Mouse (Mus musculus) common myeloid progenitor, adult 5-6 weeks (primary cell): ENCODE measurements around the gene Cpa1. TPM values are rescaled to one million over a fixed set of nuclear protein-coding genes. Genes with fewer than 3 reads are reported as not detected.
A peak's percentile ranks its signal among the peaks of the same experiment; 100 is the strongest.

ENCODE experiments used
- ATAC-seq: replicated peaks from 2 replicates; pipeline ENCODE4 v1.8.0; 2016; ENCODE audit warnings: low read depth, mild to moderate bottlenecking, moderate TSS enrichment, inconsistent platforms; ENCODE audit not compliant: poor library complexity, severe bottlenecking
- total RNA-seq: library from RNA; stranded (forward); fragments of 200-1000, 187-1606 nt; gene quantifications from 2 replicates; pipeline ENCODE4 v1.2.3, GENCODE M21; 2017

The Cpa1 gene
- total RNA-seq, 1 experiment from 2014 or later = not detected

DNA sequence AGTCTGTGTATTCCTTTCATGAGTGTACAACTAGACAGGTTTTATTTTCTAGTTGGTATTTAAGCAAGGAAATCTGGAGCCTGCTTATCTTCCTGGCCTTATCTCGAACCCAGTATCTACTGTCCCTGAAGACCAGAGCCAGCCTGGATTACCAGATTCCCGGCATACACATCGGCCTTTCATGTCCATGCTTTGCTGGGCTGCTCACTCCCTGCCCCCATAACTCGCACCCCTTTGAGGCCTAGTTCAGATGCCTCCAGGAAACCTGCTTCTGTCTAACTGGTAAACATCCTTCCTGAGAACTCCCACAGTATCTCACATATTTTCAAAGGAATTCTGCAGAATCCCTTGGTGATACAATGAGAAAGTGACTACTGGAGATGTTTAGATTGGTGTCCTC is 26.3 kb downstream of the Cpa1 start:
- ATAC-seq = no peak

- no peak for ATAC-seq
These were observed 27.0 kb downstream of the Cpa1 start for GRCm38 (mm10) chr6:30666043-30666442.

GRCm38 (mm10) chr6:30667585-30667984 is 28.6 kb downstream of the Cpa1 start:
- no peak for ATAC-seq

DNA sequence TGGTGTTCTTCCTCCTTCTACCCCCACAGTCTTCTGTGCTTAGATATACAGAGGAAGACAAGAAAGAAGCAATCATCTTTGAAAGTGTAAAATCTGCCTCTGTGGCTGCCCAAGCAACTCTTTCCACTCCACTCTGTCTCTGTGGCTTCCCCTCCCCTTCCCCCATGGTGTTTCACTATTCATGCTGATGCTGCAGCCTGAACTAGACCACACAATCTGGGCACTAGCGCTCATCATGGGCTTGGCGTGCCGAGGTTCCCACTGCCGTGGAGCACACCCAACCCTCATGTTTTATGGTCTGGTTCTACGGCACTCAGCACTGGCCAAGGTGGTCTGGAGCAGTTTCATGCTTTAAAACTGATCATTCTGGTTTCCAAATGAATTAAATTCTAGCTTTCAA is 32.7 kb downstream of the Cpa1 start:
- ATAC-seq = peak; percentile 78

DNA sequence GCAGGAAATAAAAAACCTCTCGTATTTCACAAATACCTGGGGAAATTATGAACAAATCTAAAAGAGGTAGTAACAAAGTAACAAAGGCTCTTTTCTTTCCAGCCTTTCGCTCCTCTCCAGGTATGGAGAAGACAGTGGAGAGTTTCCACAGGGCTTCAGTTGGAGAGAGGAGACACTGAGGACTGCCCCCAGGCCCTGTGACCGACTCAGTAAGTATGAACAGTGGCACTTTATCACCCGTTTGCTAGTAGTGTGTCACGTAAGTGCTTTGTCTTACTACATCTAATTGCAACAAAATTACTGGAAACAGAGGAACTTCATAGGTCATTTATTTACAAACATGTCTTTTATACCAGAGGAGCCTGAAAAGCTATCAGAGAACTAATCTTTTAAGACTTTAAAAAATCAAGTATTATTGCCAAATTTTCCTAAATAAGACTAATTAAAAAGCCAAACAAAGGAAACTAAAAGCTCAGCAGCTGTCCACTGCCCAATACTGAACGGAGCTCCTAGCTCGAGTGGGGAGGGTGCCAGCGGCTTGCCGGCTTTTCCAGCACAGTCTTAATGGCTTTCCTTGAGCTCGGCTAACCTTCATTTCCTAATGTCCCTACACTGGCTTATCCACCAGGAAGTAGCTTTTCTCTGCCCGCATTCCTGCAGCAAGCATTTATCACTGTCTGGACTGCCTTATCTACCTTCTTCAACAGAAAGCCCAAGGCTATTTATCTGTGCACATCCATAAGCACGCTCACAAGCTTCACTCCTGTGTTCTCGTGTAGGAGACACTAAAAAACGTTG is 34.9 kb downstream of the Cpa1 start:
- ATAC-seq = no peak

GRCm38 (mm10) chr6:30674714-30675280 is 35.8 kb downstream of the Cpa1 start:
- no peak for ATAC-seq

DNA sequence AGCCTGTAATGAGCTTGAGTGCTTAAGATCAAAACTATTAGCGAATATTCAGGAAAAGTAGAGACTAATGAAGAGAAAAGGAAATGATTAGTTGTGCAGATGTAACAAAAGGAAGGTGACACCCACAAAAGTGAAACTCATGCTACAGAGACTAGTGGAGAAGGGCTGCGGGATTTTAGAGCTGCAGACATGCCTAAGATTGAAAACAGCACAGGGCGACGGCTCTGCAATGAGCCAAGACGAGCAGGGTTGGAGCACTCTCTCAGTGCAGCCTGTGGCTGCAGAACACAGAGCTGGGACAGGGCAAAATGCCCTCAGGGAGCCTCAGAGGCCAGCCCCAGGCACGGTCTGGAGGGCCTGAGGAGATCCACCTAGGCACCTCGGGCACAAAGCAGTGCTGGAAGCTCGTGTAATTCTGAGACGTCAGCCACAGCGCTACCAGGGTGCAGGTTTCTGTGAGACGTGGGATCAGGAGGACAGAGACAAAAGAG is 36.3 kb downstream of the Cpa1 start:
- 0 out of 2 replicates have a peak, but pooled peaks have one; percentile 8 for ATAC-seq

GRCm38 (mm10) chr6:30676506-30676905 is 37.5 kb downstream of the Cpa1 start:
- no peak for ATAC-seq

GRCm38 (mm10) chr6:30677591-30677990 is 38.6 kb downstream of the Cpa1 start:
- ATAC-seq = no peak

GRCm38 (mm10) chr6:30678482-30678881 is 39.5 kb downstream of the Cpa1 start:
- no peak for ATAC-seq

- no peak for ATAC-seq
These were observed 40.5 kb downstream of the Cpa1 start for GRCm38 (mm10) chr6:30679567-30679966.

- ATAC-seq = no peak
These were observed 41.4 kb downstream of the Cpa1 start for GRCm38 (mm10) chr6:30680442-30680841.

DNA sequence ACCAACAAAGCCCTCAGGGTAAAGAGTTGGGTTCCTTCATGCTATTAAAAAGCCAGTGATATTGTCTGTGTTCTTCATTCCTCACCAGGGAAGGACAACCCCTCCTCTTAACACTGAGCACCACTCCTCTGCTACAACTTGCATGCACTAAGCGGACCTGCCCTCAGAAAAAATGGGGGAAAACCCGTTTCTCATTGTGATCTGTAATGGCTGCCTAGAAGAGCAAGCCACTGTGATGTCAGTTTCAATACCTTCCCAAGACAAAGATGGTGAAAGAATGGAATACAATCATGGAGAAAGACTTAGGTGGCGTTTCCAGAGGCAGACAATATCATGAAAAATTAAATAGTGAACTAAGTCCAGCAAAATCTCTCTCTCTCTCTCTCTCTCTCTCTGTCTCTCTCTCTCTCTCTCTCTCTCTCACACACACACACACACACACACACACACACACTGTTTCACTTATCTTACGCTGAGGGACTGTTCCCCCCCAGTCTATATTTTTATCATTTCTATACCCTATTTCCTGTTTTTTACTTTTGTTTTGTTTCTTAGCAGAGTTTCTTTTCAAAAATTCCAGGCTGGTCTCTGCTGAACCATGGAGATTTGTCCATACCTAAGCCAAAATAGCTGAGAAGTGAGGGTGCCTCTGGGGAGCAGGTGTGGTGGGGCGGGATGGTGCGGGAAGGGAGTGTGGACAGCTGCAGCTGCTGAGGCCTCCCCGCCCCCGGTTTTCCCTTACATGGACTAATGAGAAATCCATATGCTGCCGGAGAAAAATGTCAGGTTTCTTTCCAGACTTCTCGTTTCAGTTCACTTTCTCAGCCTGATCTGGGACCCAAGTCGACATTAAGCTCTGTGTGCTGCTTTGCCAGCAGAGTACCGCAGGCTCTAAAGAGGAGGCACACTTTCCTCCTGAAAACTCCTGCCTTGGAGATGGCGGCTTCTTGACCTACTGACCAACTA is 43.2 kb downstream of the Cpa1 start:
- ATAC-seq = peak; percentile 36; the same call in 1 of the 2 replicates

DNA sequence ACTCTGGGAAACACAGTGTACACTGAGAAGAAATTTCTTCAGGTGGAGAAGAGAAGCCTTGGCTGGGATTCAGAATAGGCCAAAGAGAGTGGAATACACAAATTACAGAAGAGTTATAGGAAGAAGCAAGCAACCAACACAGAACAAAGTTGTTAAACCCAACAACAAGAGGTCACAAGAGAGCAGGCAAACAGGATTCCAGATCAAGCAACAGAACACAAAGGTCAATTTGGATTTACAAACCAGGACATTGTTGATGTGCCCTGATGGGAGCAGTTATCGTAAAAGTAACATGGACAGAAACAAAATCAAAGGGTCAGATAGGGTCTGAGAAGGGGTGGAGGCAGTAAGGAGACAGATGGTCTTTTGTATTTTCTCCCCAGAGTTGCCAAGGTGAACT is 45.6 kb downstream of the Cpa1 start:
- ATAC-seq = no peak

GRCm38 (mm10) chr6:30687198-30687597 is 48.2 kb downstream of the Cpa1 start:
- ATAC-seq = no peak

DNA sequence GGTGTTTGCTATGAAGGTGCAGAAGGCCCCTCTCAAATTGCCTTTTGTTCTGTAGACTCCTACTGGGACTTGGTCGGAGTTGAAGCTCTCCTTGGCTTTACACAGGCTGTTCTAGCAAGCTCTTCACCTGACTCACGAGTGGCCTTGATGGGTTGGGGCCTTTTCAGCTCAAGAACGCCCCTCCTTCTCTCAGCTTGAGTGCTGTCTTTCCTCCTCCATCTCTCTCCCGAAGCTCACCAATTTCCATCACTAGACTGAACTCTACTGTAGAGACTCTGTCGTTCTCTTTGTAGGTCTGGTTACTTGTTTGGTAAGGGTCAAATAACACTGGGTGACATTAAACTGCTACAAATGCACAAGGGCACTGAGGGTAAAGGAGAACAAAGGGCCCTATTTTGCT is 53.8 kb downstream of the Cpa1 start:
- no peak for ATAC-seq

GRCm38 (mm10) chr6:30693350-30693991 is 54.5 kb downstream of the Cpa1 start, which contains the start of gene Cep41:
TSS of gene Cep41 (minus strand) at chr6:30693749.
- peak; percentile 97 for ATAC-seq

DNA sequence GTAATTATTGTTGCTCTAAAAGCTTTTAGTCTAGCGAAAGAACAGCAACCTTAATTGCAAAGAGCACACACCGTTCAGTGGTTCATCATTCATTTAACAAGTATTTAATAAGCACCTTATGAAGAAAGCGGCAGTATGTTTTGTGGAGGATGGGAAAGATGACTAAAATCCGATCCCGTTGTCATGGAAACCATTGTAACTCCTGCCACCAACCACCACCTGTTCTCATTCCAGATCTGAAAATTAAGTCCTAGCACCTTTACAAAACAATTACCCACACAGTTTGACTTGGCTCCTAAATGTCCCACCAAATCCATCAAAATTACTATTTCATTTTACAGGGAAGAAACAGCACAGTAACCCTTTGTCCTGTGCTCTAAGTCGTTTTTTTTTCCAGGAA is 55.2 kb downstream of the Cpa1 start:
- no peak for ATAC-seq
